Mouse (Mus musculus): ENCODE measurements around the gene Qpct. TPM values are rescaled to one million over a fixed set of nuclear protein-coding genes. Genes with fewer than 3 reads are reported as not detected.
A peak's percentile ranks its signal among the peaks of the same experiment; 100 is the strongest.
"Not testable (repeated sequence)": the region's sequence is repeated elsewhere in the genome, so short reads cannot be mapped to it uniquely, and the experiment has no call there.

Gene Qpct
- polyA plus RNA-seq, 1 experiment from 2014 or later, result 13.7 TPM

DNA sequence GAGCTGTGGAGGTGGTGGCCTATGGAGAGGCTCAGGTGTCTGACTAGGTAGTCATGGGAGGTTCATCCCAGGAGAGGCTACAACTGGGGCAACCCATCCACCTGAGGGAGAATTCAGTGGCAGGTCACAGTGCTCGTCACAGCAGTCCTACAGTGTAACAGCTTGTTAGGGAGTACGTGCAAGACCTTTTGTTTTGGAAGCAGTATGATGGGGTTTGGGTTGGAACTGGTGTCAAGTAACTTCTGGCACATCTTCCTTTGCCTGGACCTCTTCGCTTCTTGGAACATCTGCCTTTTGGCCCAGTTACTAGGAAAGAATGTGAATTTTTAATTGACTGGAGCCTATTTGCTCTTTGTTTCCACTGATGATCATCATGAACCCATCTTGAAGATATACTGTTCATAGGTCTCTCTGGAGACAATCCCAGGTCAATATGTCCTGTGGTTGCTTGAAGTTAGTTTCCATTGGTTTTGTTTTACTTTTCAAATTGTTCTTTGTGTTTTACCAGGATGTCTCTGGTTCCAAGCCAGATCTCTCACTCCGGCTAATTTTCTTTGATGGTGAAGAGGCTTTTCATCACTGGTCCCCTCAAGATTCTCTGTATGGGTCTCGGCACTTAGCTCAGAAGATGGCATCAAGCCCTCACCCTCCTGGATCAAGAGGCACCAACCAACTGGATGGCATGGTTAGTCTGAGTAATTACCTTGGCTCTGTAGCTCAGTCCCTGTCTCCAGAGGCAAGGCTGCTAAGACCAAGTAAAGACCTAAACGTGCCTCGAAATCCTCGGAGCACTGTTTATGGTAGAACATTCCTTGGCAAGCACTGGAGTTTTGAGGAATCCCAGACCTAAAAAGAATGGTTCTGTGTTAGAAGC, 25.5 kb downstream of the Qpct start:
- no peaks in the 10 kb centered on the region for H3K27me3 ChIP-seq
- no peaks in the 10 kb centered on the region for H3K9me3 ChIP-seq
- H3K9ac ChIP-seq (replicated peaks), result no peak overlapping the region
- ATAC-seq (replicated peaks), result no peak
- H3K4me2 ChIP-seq (replicated peaks), result no peak overlapping the region
- H3K36me3 ChIP-seq, result no peaks in the 10 kb centered on the region
- no peak overlapping the region for H3K4me3 ChIP-seq
- H3K4me1 ChIP-seq, result no peaks in the 10 kb centered on the region
- no peak overlapping the region for H3K27ac ChIP-seq (replicated peaks)
- WGBS, result 79% methylated on average over 8 of the region's 8 CpGs

DNA sequence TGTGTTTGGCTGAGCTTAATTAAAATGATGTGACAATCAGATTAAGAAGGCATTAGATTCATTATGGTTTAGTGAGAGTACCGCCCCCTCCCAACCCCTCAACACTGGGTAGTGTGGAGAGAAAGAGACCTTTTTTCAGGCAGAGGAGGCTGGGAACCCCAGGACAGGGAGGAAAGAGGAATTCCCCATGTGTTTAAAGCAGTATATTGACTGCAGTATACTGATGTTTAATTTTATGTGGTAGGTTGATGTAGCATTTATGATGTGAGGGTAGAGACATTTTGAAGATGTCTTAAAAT, 26.1 kb downstream of the Qpct start:
- Histone ChIP-seq H3K4me2 (replicated peaks) (no peak overlapping the region), H3K4me3 (no peak overlapping the region), H3K36me3 (no peaks in the 10 kb centered on the region), H3K27me3 (no peaks in the 10 kb centered on the region), H3K27ac (replicated peaks) (no peak overlapping the region), H3K9me3 (no peaks in the 10 kb centered on the region), H3K9ac (replicated peaks) (no peak overlapping the region), H3K4me1 (no peaks in the 10 kb centered on the region)
- ATAC-seq (replicated peaks), result no peak
- WGBS, result 79% methylated on average over 1 of the region's 1 CpGs

- ATAC-seq (replicated peaks), result no peak
- H3K4me2 ChIP-seq (replicated peaks), result no peak overlapping the region
- WGBS, result 89% methylated on average over 8 of the region's 8 CpGs
- H3K27ac ChIP-seq (replicated peaks), result no peak overlapping the region
- H3K4me1 ChIP-seq, result no peaks in the 10 kb centered on the region
- no peaks in the 10 kb centered on the region for H3K36me3 ChIP-seq
- no peak overlapping the region for H3K9ac ChIP-seq (replicated peaks)
- no peaks in the 10 kb centered on the region for H3K27me3 ChIP-seq
- no peak overlapping the region for H3K4me3 ChIP-seq
- no peaks in the 10 kb centered on the region for H3K9me3 ChIP-seq
Measured at GRCm38 (mm10) chr17:79078248-79078647, 26.5 kb downstream of the Qpct start.

DNA sequence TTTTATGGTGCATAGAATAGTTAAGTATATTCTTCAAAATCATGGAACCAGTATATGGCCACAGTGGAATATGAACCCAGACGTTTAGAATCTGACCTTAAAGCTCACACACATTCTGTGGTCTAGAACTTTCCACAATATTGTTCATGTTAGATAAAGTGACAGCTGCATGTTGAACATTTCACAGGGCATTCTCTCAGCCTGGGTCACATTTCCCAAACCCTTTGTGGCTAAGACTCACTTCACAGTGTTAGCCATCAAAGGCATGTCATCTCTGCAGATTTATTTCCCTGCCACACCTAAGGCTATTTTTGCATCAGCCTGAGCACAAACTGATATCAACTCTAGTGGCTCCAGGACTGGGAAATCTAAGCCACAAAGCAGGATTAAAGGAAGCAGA, 40.0 kb downstream of the Qpct start:
- Histone ChIP-seq H3K36me3 (no peaks in the 10 kb centered on the region), H3K4me1 (no peaks in the 10 kb centered on the region), H3K9ac (replicated peaks) (no peak overlapping the region), H3K4me3 (no peak overlapping the region), H3K27me3 (no peaks in the 10 kb centered on the region), H3K4me2 (replicated peaks) (no peak overlapping the region), H3K9me3 (no peaks in the 10 kb centered on the region), H3K27ac (replicated peaks) (no peak overlapping the region)
- whole genome bisulfite sequencing, result 73% methylated on average over 1 of the region's 1 CpGs
- no peak for ATAC-seq (replicated peaks)

DNA sequence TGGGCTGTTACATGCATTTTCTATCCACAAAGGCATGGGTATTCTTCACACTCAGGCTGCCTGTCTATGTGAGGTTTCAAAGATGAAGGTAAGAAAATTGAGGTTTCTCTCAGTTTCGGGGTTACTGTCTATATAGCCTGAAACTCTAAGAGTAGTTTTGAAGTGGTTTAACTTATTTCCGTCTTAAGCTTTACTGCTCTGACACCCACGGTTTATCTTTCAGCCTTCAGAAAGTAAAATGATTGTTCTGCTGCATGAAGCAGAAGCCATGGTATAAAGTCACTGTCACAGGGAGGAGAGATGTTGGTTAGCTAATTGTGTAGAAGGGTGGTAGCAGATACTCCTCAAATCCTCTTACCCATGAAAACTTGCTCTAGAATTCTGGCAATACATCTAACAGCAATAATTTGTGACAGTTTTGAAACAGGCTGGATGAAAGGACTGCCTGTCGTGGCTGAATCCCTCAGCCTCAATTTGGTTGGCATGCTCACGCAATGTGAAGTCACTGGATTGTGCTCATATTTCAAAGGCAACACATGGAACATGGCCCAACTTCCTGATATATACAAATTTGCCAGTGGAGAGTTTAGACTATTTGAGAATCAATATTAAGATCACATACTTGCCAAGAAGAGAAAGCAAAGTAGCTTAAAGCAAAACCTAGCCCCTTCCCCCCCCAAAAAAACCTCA, 41.7 kb downstream of the Qpct start:
- Histone ChIP-seq H3K4me1 (no peaks in the 10 kb centered on the region), H3K27me3 (no peaks in the 10 kb centered on the region), H3K4me2 (replicated peaks) (no peak overlapping the region), H3K27ac (replicated peaks) (no peak overlapping the region), H3K4me3 (no peak overlapping the region), H3K36me3 (no peaks in the 10 kb centered on the region), H3K9ac (replicated peaks) (no peak overlapping the region), H3K9me3 (no peaks in the 10 kb centered on the region)
- WGBS, result 72% methylated on average over 5 of the region's 5 CpGs
- ATAC-seq (replicated peaks), result no peak

DNA sequence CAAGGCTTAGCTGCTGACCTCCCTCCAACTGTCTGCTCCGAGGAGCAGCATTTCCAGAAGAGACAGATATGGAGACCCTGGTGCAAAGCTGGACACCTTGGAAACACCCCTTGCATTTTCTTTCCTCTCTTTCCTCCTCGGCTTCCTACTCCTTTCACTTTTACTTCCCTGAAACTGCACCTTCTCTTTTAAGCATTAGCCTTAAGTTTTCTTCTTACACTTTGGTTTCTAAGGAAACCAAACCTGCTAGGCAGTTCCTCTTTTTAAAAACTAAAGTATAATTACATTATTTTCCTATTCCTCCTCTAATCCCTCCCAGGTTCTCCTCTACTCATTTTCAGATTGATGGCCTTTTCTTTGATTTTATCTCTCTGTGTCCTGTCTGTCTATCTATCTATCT, 43.9 kb downstream of the Qpct start:
- Histone ChIP-seq H3K9me3 (no peaks in the 10 kb centered on the region), H3K27me3 (no peaks in the 10 kb centered on the region), H3K4me2 (replicated peaks) (no peak overlapping the region), H3K36me3 (no peaks in the 10 kb centered on the region), H3K4me3 (no peak overlapping the region), H3K4me1 (no peaks in the 10 kb centered on the region), H3K9ac (replicated peaks) (no peak overlapping the region), H3K27ac (replicated peaks) (no peak overlapping the region)
- WGBS, result 89% methylated on average over 2 of the region's 2 CpGs
- no peak for ATAC-seq (replicated peaks)

- Histone ChIP-seq H3K27me3 (no peaks in the 10 kb centered on the region), H3K4me3 (no peak overlapping the region), H3K36me3 (no peaks in the 10 kb centered on the region), H3K4me2 (replicated peaks) (no peak overlapping the region), H3K27ac (replicated peaks) (no peak overlapping the region), H3K9me3 (no peaks in the 10 kb centered on the region), H3K9ac (replicated peaks) (no peak overlapping the region), H3K4me1 (no peaks in the 10 kb centered on the region)
- 83% methylated on average over 4 of the region's 4 CpGs for WGBS
- ATAC-seq (replicated peaks), result no peak
Measured at GRCm38 (mm10) chr17:79099866-79100265, 48.2 kb downstream of the Qpct start.

DNA sequence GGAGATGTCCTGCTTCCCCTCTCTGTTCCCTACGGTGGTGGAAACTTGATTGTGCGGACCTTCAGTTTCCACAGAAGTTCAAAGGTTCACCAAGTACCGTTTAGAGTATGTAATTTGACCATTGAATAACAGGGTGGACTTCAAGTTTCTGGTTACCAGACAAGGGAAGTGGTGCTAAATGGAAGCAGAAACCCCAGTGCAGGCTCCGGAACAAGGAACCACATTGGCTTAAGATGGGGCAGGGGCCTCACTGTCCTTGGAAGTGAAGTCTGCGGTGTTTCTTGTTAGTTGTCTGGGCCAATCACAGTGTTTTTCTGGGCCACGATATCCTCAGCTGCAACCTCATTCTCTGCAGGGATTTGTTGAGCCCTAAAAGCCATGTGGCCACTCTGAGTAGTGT, 56.5 kb downstream of the Qpct start:
- ATAC-seq (replicated peaks), result no peak
- H3K4me2 ChIP-seq (replicated peaks), result no peak overlapping the region
- H3K27me3 ChIP-seq, result no peaks in the 10 kb centered on the region
- no peak overlapping the region for H3K27ac ChIP-seq (replicated peaks)
- no peaks in the 10 kb centered on the region for H3K4me1 ChIP-seq
- H3K9me3 ChIP-seq, result no peaks in the 10 kb centered on the region
- 85% methylated on average over 6 of the region's 6 CpGs for whole genome bisulfite sequencing
- no peaks in the 10 kb centered on the region for H3K36me3 ChIP-seq
- H3K9ac ChIP-seq (replicated peaks), result no peak overlapping the region
- H3K4me3 ChIP-seq, result no peak overlapping the region

- no peak for ATAC-seq (replicated peaks)
- Histone ChIP-seq H3K9me3 (no peaks in the 10 kb centered on the region), H3K4me3 (no peak overlapping the region), H3K27me3 (no peaks in the 10 kb centered on the region), H3K4me1 (no peaks in the 10 kb centered on the region), H3K27ac (replicated peaks) (no peak overlapping the region), H3K36me3 (no peaks in the 10 kb centered on the region), H3K9ac (replicated peaks) (no peak overlapping the region), H3K4me2 (replicated peaks) (no peak overlapping the region)
- 79% methylated on average over 9 of the region's 9 CpGs for WGBS
Measured at GRCm38 (mm10) chr17:79109576-79109975, 57.9 kb downstream of the Qpct start.

DNA sequence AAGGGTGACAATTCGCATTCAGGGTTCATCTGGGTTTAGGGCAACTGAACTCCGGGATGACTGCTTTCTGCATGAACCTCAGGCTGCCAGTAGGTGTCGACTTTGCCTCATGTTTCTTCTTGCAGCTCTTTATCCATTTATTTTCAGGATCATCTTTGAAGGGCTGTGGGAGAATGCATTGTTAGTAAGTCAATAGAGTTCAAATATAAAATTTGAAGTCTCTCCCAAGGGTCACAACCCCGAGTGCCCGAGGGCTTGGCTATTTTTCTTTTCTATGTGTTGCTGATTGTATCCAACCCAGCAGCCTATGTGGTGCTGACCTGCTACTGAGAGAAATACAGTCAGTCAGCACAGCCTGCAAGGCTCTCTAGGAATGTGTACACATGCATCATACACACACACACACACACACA, 59.2 kb downstream of the Qpct start:
- WGBS, result 18% methylated on average over 5 of the region's 5 CpGs
- ATAC-seq (replicated peaks), result peak; percentile 78
- Histone ChIP-seq H3K27me3 (no peaks in the 10 kb centered on the region), H3K9me3 (no peaks in the 10 kb centered on the region), H3K27ac (replicated peaks) (no peak overlapping the region), H3K4me1 (no peaks in the 10 kb centered on the region), H3K36me3 (no peaks in the 10 kb centered on the region), H3K9ac (replicated peaks) (no peak overlapping the region), H3K4me3 (no peak overlapping the region), H3K4me2 (replicated peaks) (no peak overlapping the region)

DNA sequence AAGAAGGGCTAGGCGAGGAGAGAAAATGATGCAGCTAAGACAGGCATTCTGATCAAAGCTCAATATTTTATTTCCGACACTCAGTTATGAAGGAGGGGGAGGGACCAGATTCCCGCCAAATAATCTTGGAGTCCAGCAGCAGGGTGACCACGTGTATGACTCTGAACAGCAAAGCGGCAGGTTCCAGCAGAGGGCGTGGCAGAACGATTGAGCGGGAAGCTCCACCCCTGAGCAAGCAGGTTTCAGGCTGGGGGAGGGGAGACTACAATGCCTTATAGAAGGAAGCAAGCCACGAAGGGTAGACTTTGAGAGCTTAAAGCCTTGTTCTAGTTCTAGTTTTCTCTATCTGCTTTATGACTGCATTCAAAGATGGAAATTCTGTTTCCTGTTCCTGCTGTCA, 63.5 kb downstream of the Qpct start:
- not testable (repeated sequence) for H3K27ac ChIP-seq (replicated peaks); H3K4me1 ChIP-seq; H3K27me3 ChIP-seq; H3K9me3 ChIP-seq; H3K4me2 ChIP-seq (replicated peaks); H3K4me3 ChIP-seq; H3K36me3 ChIP-seq; ATAC-seq (replicated peaks); H3K9ac ChIP-seq (replicated peaks)
- WGBS, result 59% methylated on average over 9 of the region's 9 CpGs

GRCm38 (mm10) chr17:79119066-79119465, 67.4 kb downstream of the Qpct start:
- H3K9ac ChIP-seq (replicated peaks), result no peak overlapping the region
- H3K4me1 ChIP-seq, result no peaks in the 10 kb centered on the region
- H3K27me3 ChIP-seq, result no peaks in the 10 kb centered on the region
- no peak overlapping the region for H3K4me3 ChIP-seq
- no peaks in the 10 kb centered on the region for H3K36me3 ChIP-seq
- 58% methylated on average over 1 of the region's 1 CpGs for WGBS
- H3K4me2 ChIP-seq (replicated peaks), result no peak overlapping the region
- H3K9me3 ChIP-seq, result no peaks in the 10 kb centered on the region
- no peak for ATAC-seq (replicated peaks)
- no peak overlapping the region for H3K27ac ChIP-seq (replicated peaks)

DNA sequence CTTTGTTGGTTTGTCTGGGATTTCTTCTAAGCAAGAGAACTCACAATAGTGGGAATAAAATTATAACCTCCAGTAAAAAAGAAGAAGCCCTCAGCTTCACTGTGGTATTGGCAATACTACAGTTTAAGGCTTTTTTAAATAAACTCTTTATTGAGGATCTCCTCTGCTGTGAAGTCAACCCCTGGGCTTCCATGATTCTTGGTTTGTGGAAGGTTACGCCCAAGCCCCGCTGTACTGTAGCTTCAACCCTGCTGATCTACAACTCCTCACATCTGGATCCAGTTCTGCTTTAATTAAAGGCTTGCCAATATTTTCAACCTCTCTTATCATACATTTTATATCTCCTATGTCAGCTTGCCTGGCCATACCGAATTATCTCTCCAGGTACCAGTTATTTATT, 68.6 kb downstream of the Qpct start:
- 86% methylated on average over 3 of the region's 3 CpGs for WGBS
- no peaks in the 10 kb centered on the region for H3K4me1 ChIP-seq
- no peak overlapping the region for H3K9ac ChIP-seq (replicated peaks)
- H3K4me3 ChIP-seq, result no peak overlapping the region
- H3K27ac ChIP-seq (replicated peaks), result no peak overlapping the region
- ATAC-seq (replicated peaks), result no peak
- no peaks in the 10 kb centered on the region for H3K36me3 ChIP-seq
- H3K4me2 ChIP-seq (replicated peaks), result no peak overlapping the region
- H3K9me3 ChIP-seq, result no peaks in the 10 kb centered on the region
- H3K27me3 ChIP-seq, result no peaks in the 10 kb centered on the region

All from forebrain, embryonic 15.5 days (tissue).